Mouse (Mus musculus): ENCODE results near the gene Nipa2. TPM values are rescaled to one million over a fixed set of nuclear protein-coding genes. Genes with fewer than 3 reads are reported as not detected.

The Nipa2 gene
- total and polyA plus RNA-seq, 3 experiments = 26.3 to 28.6 TPM; not detected in 1

DNA sequence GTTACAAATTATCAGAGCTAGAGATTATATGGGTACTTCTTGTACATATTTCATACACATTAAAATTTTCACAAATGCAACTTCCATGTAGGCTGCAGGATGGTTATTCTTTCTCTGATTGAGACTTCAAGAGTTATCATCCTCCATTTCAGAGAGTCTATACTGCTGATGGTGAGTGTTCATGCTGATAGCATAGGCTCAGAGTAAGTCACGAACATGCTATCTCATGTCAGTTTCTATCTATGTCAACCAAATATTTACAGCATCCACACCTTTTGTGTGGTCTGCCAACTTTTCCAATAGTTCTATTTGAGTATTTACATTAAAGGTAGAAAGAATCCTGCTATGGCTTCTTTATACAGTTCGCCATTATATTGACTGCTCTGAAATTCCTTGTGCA, 19.2 kb upstream of the Nipa2 start:
- H3K9me3 ChIP-seq (replicated peaks; ENCODE audit: insufficient read depth, low read length) = no peaks in the 10 kb centered on the region
- H3K79me2 ChIP-seq (ENCODE audit: control insufficient read depth, insufficient read depth, low read length, poor library complexity) = no peaks in the 10 kb centered on the region
- peaks cover 0 to 7% of the 10 kb centered on the region in 2 experiments; a peak in 2 of 4 replicates for H3K36me3 ChIP-seq (ENCODE audit: control insufficient read depth in 1 of 2, insufficient read depth in 2 of 2, low read length in 2 of 2)
- no peaks in the 10 kb centered on the region for H3K4me1 ChIP-seq (ENCODE audit: control insufficient read depth in 1 of 2, insufficient read depth in 2 of 2, low read length in 2 of 2)
- no peak overlapping the region for H3K4me3 ChIP-seq (ENCODE audit: control insufficient read depth in 1 of 2, insufficient read depth in 1 of 2, low read depth in 2 of 2, low read length in 2 of 2)
- H3K27me3 ChIP-seq (ENCODE audit: control insufficient read depth in 1 of 2, insufficient read depth in 2 of 2, low read length in 2 of 2) = no peaks in the 10 kb centered on the region
- DNase-seq (ENCODE audit: low read depth, low spot score) = no peak
- H3K9ac ChIP-seq (ENCODE audit: control insufficient read depth, low read depth, low read length, poor library complexity, severe bottlenecking) = no peak overlapping the region
- no peak overlapping the region for H3K27ac ChIP-seq (ENCODE audit: control insufficient read depth, low read depth, low read length)
- no peak for TF ChIP-seq TAL1 (IDR thresholded peaks at IDR 0.05; ENCODE audit: low read length)
- no peak for TF ChIP-seq UBTF (IDR thresholded peaks at IDR 0.05; ENCODE audit: borderline replicate concordance, insufficient read depth, low read depth, low read length)
- no peak for TF ChIP-seq MAZ (IDR thresholded peaks at IDR 0.05; ENCODE audit: low read depth, low read length)
- no peak for TF ChIP-seq ZMIZ1 (IDR thresholded peaks at IDR 0.05; ENCODE audit: low read depth, low read length)
- no peak for TF ChIP-seq CHD1 (IDR thresholded peaks at IDR 0.05; ENCODE audit: low read depth, low read length)
- no peak for TF ChIP-seq RAD21 (IDR thresholded peaks at IDR 0.05; ENCODE audit: low read depth, low read length)
- no peak for TF ChIP-seq E2F4 (IDR thresholded peaks at IDR 0.05; ENCODE audit: borderline replicate concordance, low read depth, low read length)
- TF ChIP-seq POLR2A (IDR thresholded peaks at IDR 0.05; ENCODE audit: control insufficient read depth in 1 of 2, insufficient read depth in 1 of 2, low read depth in 1 of 2, low read length in 2 of 2, poor library complexity in 1 of 2) = no peak
- TF ChIP-seq JUND (IDR thresholded peaks at IDR 0.05; ENCODE audit: low read depth, low read length) = no peak
- TF ChIP-seq SMC3 (IDR thresholded peaks at IDR 0.05; ENCODE audit: low read depth, low read length) = no peak
- no peak for TF ChIP-seq RCOR1 (IDR thresholded peaks at IDR 0.05; ENCODE audit: low read depth, low read length)
- no peak for TF ChIP-seq KAT2A (conservative IDR thresholded peaks at IDR 0.05; ENCODE audit: low read depth, low read length)
- TF ChIP-seq MAX (IDR thresholded peaks at IDR 0.05; ENCODE audit: low read length) = no peak
- no peak for TF ChIP-seq HCFC1 (IDR thresholded peaks at IDR 0.05; ENCODE audit: low read depth, low read length)
- no peak for TF ChIP-seq NRF1 (IDR thresholded peaks at IDR 0.05; ENCODE audit: insufficient read depth, low read depth, low read length, poor library complexity, severe bottlenecking)

DNA sequence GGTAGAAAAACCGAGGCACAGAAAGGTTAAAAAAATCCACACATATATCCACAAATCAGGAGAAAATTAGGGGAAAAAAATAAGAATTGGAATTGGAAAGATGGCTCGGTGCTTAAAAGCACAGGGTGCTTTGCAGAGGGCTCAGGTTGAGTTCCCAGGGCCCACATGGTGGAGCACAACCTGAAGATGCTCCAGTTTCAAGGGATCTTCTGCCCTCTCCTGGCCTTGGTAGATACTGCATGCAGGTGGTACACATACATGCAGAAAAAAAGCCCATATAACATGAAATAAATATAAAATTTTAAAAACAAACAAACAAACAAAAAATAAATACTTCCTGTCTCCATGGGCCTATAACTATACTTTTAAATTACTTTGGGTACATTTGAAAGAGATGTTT, 12.2 kb upstream of the Nipa2 start:
- peak; percentile 53 for DNase-seq (ENCODE audit: low read depth, low spot score)
- H3K4me1 ChIP-seq (ENCODE audit: control insufficient read depth in 1 of 2, insufficient read depth in 2 of 2, low read length in 2 of 2) = peaks cover 0 to 4% of the 10 kb centered on the region in 2 experiments; a peak in 1 of 4 replicates
- no peaks in the 10 kb centered on the region for H3K27me3 ChIP-seq (ENCODE audit: control insufficient read depth in 1 of 2, insufficient read depth in 2 of 2, low read length in 2 of 2)
- no peaks in the 10 kb centered on the region for H3K9me3 ChIP-seq (replicated peaks; ENCODE audit: insufficient read depth, low read length)
- H3K79me2 ChIP-seq (ENCODE audit: control insufficient read depth, insufficient read depth, low read length, poor library complexity) = no peaks in the 10 kb centered on the region
- no peak overlapping the region for H3K27ac ChIP-seq (ENCODE audit: control insufficient read depth, low read depth, low read length)
- TF ChIP-seq TCF12 (IDR thresholded peaks at IDR 0.05; ENCODE audit: low read depth, low read length) (no peak), RAD21 (IDR thresholded peaks at IDR 0.05; ENCODE audit: low read depth, low read length) (peak; percentile 55), USF1 (IDR thresholded peaks at IDR 0.05; ENCODE audit: low read depth, low read length) (no peak), GATA1 (IDR thresholded peaks at IDR 0.05; ENCODE audit: low read depth, low read length) (no peak), CTCF (IDR thresholded peaks at IDR 0.05 in 2 of 3, conservative IDR thresholded peaks at IDR 0.05 in 1 of 3; ENCODE audit: control insufficient read depth in 1 of 3, insufficient read depth in 1 of 3, low read depth in 2 of 3, low read length in 3 of 3, poor library complexity in 1 of 3, severe bottlenecking in 1 of 3) (peak; percentile 22 to 55 (median 33); a peak in 4 of 6 replicates), NELFE (IDR thresholded peaks at IDR 0.05; ENCODE audit: low read depth, low read length) (no peak)
- peaks cover 0 to 5% of the 10 kb centered on the region in 2 experiments; a peak in 2 of 4 replicates for H3K36me3 ChIP-seq (ENCODE audit: control insufficient read depth in 1 of 2, insufficient read depth in 2 of 2, low read length in 2 of 2)
- no peak overlapping the region for H3K4me3 ChIP-seq (ENCODE audit: control insufficient read depth in 1 of 2, insufficient read depth in 1 of 2, low read depth in 2 of 2, low read length in 2 of 2)
- H3K9ac ChIP-seq (ENCODE audit: control insufficient read depth, low read depth, low read length, poor library complexity, severe bottlenecking) = no peak overlapping the region
